Mouse (Mus musculus) neutrophil, adult 83 days (primary cell): ENCODE results near the gene Muc15. TPM values are rescaled to one million over a fixed set of nuclear protein-coding genes. Genes with fewer than 3 reads are reported as not detected.

Source experiments
- total RNA-seq, 2 experiments: library from RNA; stranded (reverse); gene quantifications; one replicate each; pipeline ENCODE4 v1.2.4; 2023

The Muc15 gene
- not detected for total RNA-seq

DNA sequence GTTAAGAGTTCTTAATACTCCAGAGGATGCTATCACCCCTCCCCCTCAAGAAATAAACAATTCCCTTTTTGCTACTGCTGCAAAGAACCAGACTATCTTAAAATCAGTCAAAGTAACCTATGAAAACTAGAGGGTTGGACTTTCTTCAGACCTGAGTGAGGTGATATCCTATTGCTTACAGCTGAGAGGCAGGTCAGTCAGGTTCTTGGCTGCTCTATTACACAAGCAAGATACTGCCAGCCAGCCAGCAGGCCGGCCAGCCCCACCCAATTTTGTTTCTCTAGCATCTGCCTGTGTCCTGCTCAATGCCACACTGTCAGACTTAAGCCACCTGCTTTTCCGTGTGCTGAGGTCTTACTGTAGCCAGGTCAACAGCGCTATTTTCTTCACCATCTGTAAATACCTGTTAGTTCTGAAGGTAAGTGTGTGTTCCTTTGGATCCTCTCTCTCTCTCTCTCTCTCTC is at the start of gene Muc15:
Gene Muc15, plus strand, starts transcription at position 51 of the 464 bp plus-strand sequence.

Other genes starting within 250 kb of the Muc15 start
- not detected for gene Slc5a12, start 124.0 kb upstream of the Muc15 start, total RNA-seq
- not detected for gene Ano3, start 229.6 kb downstream of the Muc15 start, total RNA-seq